Mouse (Mus musculus) intestine, postnatal 0 days (tissue): ENCODE measurements around the gene Stox2. TPM values are rescaled to one million over a fixed set of nuclear protein-coding genes. Genes with fewer than 3 reads are reported as not detected.
"Not testable (repeated sequence)": the region's sequence is repeated elsewhere in the genome, so short reads cannot be mapped to it uniquely, and the experiment has no call there.

ENCODE experiments used
- ATAC-seq: fragments of 200-750 bp; cut with Nextera tagmentation; 2 replicates; pipeline ENCODE4 v1.8.0; 2017; ENCODE audit warnings: mild to moderate bottlenecking, moderate TSS enrichment, moderate library complexity
- H3K27ac ChIP-seq: fragments of 300-500 bp; sonication (generic); 2 replicates; pipeline ENCODE4 v1.5.1; 2014; ENCODE audit warnings: mild to moderate bottlenecking, low read depth, low read length, moderate library complexity
- H3K27me3 ChIP-seq: fragments of 300-500 bp; sonication (generic); replicated peaks from 2 replicates; pipeline ENCODE4 v1.6.1; 2014; ENCODE audit warnings: low read length, mixed read lengths; ENCODE audit not compliant: control insufficient read depth, insufficient read depth
- H3K36me3 ChIP-seq: fragments of 300-500 bp; sonication (generic); 2 replicates; pipeline ENCODE4 v1.6.1; 2014; ENCODE audit warnings: mild to moderate bottlenecking, moderate library complexity; ENCODE audit not compliant: control insufficient read depth, insufficient read depth
- H3K4me1 ChIP-seq: fragments of 300-500 bp; sonication (generic); replicated peaks from 2 replicates; pipeline ENCODE4 v1.6.1; 2014; ENCODE audit warnings: antibody characterized with exemption, low read length, mixed read lengths; ENCODE audit not compliant: control insufficient read depth, insufficient read depth
- H3K4me2 ChIP-seq: fragments of 300-500 bp; sonication (generic); replicated peaks from 2 replicates; pipeline ENCODE4 v1.6.1; 2014; ENCODE audit warnings: low read depth, mild to moderate bottlenecking, moderate library complexity
- H3K4me3 ChIP-seq: fragments of 300-500 bp; sonication (generic); 2 replicates; pipeline ENCODE4 v1.5.1; 2014; ENCODE audit warnings: low read depth, low read length
- H3K9ac ChIP-seq: fragments of 300-500 bp; sonication (generic); 2 replicates; pipeline ENCODE4 v1.6.1; 2014; ENCODE audit warnings: mild to moderate bottlenecking, low read depth, low read length
- H3K9me3 ChIP-seq: fragments of 300-500 bp; sonication (generic); 2 replicates; pipeline ENCODE4 v1.6.1; 2016; ENCODE audit warnings: mixed run types; ENCODE audit not compliant: control insufficient read depth
- CTCF ChIP-seq: sonication (generic); IDR thresholded peaks from 2 replicates; pipeline ENCODE4 v1.5.1; 2016; ENCODE audit warnings: low read depth, mild to moderate bottlenecking, control low read depth, antibody characterized with exemption, moderate library complexity
- WGBS: fragments of 180-500 bp; shearing (Covaris S2); extraction: QIAGEN DNeasy Blood & Tissue Kit; methylation state at CpG from one replicate; pipeline ENCODE4 v1.1.7; 2014; 5-methylcytosine and 5-hydroxymethylcytosine counted together
- polyA plus RNA-seq: library from polyadenylated mRNA; unstranded; fragments of >200 nt; fragmentation: Nextera tagmentation; extraction: Ambion mirVana; gene quantifications from 2 replicates; pipeline ENCODE4 v1.2.1, GENCODE M21; 2015

Gene Stox2
- polyA plus RNA-seq, 1 experiment from 2014 or later = 3.2 TPM

GRCm38 (mm10) chr8:47480039-47480438 is 33.9 kb upstream of the Stox2 start:
- no peaks in the 10 kb centered on the region for H3K36me3 ChIP-seq
- no peaks in the 10 kb centered on the region for H3K9me3 ChIP-seq
- TF ChIP-seq CTCF = no peak
- H3K4me1 ChIP-seq = no peaks in the 10 kb centered on the region
- no peaks in the 10 kb centered on the region for H3K27me3 ChIP-seq
- no peak overlapping the region for H3K4me2 ChIP-seq
- WGBS = 96% methylated on average over 7 of the region's 7 CpGs
- no peak overlapping the region for H3K27ac ChIP-seq
- no peak for ATAC-seq
- no peak overlapping the region for H3K9ac ChIP-seq
- H3K4me3 ChIP-seq = no peak overlapping the region

GRCm38 (mm10) chr8:47461650-47462049 is 15.5 kb upstream of the Stox2 start:
- H3K4me2 ChIP-seq = no peak overlapping the region
- H3K27ac ChIP-seq = no peak overlapping the region
- 71% methylated on average over 10 of the region's 10 CpGs for WGBS
- no peak overlapping the region for H3K4me3 ChIP-seq
- no peaks in the 10 kb centered on the region for H3K4me1 ChIP-seq
- no peak overlapping the region for H3K9ac ChIP-seq
- H3K36me3 ChIP-seq = no peaks in the 10 kb centered on the region
- no peaks in the 10 kb centered on the region for H3K9me3 ChIP-seq
- no peak for TF ChIP-seq CTCF
- ATAC-seq = no peak
- H3K27me3 ChIP-seq = no peaks in the 10 kb centered on the region

GRCm38 (mm10) chr8:47459216-47459749 is 13.1 kb upstream of the Stox2 start:
- TF ChIP-seq CTCF = no peak
- Histone ChIP-seq H3K9me3 (no peaks in the 10 kb centered on the region), H3K9ac (no peak overlapping the region), H3K36me3 (no peaks in the 10 kb centered on the region), H3K27ac (no peak overlapping the region), H3K4me3 (no peak overlapping the region), H3K4me2 (no peak overlapping the region), H3K4me1 (no peaks in the 10 kb centered on the region), H3K27me3 (no peaks in the 10 kb centered on the region)
- 62% methylated on average over 6 of the region's 6 CpGs for WGBS
- ATAC-seq = no peak

- Histone ChIP-seq H3K27ac (no peak overlapping the region), H3K9me3 (no peaks in the 10 kb centered on the region), H3K4me1 (no peaks in the 10 kb centered on the region), H3K4me2 (no peak overlapping the region), H3K9ac (no peak overlapping the region), H3K27me3 (no peaks in the 10 kb centered on the region), H3K4me3 (no peak overlapping the region), H3K36me3 (no peaks in the 10 kb centered on the region)
- no peak for TF ChIP-seq CTCF
- 92% methylated on average over 10 of the region's 10 CpGs for WGBS
- ATAC-seq = no peak
Observed at GRCm38 (mm10) chr8:47458591-47458990, 12.4 kb upstream of the Stox2 start.

GRCm38 (mm10) chr8:47449211-47449610 is 3.0 kb upstream of the Stox2 start:
- H3K27ac ChIP-seq, H3K27me3 ChIP-seq, H3K9me3 ChIP-seq, ATAC-seq, H3K4me3 ChIP-seq, H3K9ac ChIP-seq, H3K36me3 ChIP-seq, H3K4me1 ChIP-seq, H3K4me2 ChIP-seq: not testable (repeated sequence)
- 100% methylated on average over 2 of the region's 2 CpGs for WGBS

- no peaks in the 10 kb centered on the region for H3K9me3 ChIP-seq
- H3K9ac ChIP-seq = no peak overlapping the region
- H3K4me3 ChIP-seq = no peak overlapping the region
- no peaks in the 10 kb centered on the region for H3K27me3 ChIP-seq
- H3K4me1 ChIP-seq = no peaks in the 10 kb centered on the region
- H3K36me3 ChIP-seq = no peaks in the 10 kb centered on the region
- no peak overlapping the region for H3K27ac ChIP-seq
- no peak for ATAC-seq
- 55% methylated on average over 12 of the region's 12 CpGs for WGBS
- TF ChIP-seq CTCF = no peak
- H3K4me2 ChIP-seq = no peak overlapping the region
Observed at GRCm38 (mm10) chr8:47439271-47439670, 6.9 kb downstream of the Stox2 start.

GRCm38 (mm10) chr8:47437976-47438375 is 8.2 kb downstream of the Stox2 start:
- ATAC-seq = no peak
- H3K9ac ChIP-seq = no peak overlapping the region
- no peaks in the 10 kb centered on the region for H3K4me1 ChIP-seq
- 92% methylated on average over 6 of the region's 6 CpGs for WGBS
- H3K4me2 ChIP-seq = no peak overlapping the region
- H3K27me3 ChIP-seq = no peaks in the 10 kb centered on the region
- no peak overlapping the region for H3K4me3 ChIP-seq
- no peaks in the 10 kb centered on the region for H3K36me3 ChIP-seq
- TF ChIP-seq CTCF = no peak
- H3K9me3 ChIP-seq = no peaks in the 10 kb centered on the region
- H3K27ac ChIP-seq = no peak overlapping the region
